Mouse (Mus musculus) myocyte (in vitro differentiated cells): ENCODE results near the gene Ccdc58.

ENCODE experiments used
- E2F4 ChIP-seq: IDR thresholded peaks from one replicate; pipeline ENCODE4 v1.6.1; 2011; ENCODE audit warnings: mild to moderate bottlenecking, control low read depth, moderate library complexity; ENCODE audit not compliant: insufficient read depth
- MAX ChIP-seq: IDR thresholded peaks from one replicate; pipeline ENCODE4 v1.6.1; 2011; ENCODE audit warnings: low read depth, mild to moderate bottlenecking, control low read depth
- MYOG ChIP-seq, 3 experiments: IDR thresholded peaks; one replicate each; pipeline ENCODE4 v1.6.1; 2011; ENCODE audit warnings: control low read depth in 2 of 3, low read depth in 2 of 3, mild to moderate bottlenecking in 2 of 3; ENCODE audit not compliant: insufficient read length in 2 of 3, control insufficient read depth in 1 of 3, insufficient read depth in 1 of 3
- POLR2A ChIP-seq: IDR thresholded peaks from one replicate; pipeline ENCODE4 v1.6.1; 2011; ENCODE audit warnings: low read depth, mild to moderate bottlenecking, control low read depth, moderate library complexity; ENCODE audit not compliant: insufficient read length
- POLR2AphosphoS2 ChIP-seq: IDR thresholded peaks from one replicate; pipeline ENCODE4 v1.6.1; 2011; ENCODE audit warnings: low read depth, control low read depth; ENCODE audit not compliant: insufficient read length
- SRF ChIP-seq: IDR thresholded peaks from one replicate; pipeline ENCODE4 v1.6.1; 2011; ENCODE audit warnings: low read depth; ENCODE audit not compliant: control insufficient read depth, insufficient read length
- TCF12 ChIP-seq: IDR thresholded peaks from one replicate; pipeline ENCODE4 v1.6.1; 2011; ENCODE audit warnings: mild to moderate bottlenecking, control low read depth; ENCODE audit not compliant: poor library complexity, insufficient read depth, severe bottlenecking
- TCF3 ChIP-seq: IDR thresholded peaks from one replicate; pipeline ENCODE4 v1.6.1; 2011; ENCODE audit warnings: low read depth, control low read depth; ENCODE audit not compliant: insufficient read length
- USF1 ChIP-seq: IDR thresholded peaks from one replicate; pipeline ENCODE4 v1.6.1; 2011; ENCODE audit warnings: low read depth, mild to moderate bottlenecking, control low read depth, moderate library complexity

- TF ChIP-seq TCF3 (no peak), E2F4 (no peak), POLR2A (no peak), MYOG (IDR thresholded peaks at IDR 0.05; ENCODE audit: control insufficient read depth in 1 of 3, insufficient read depth in 1 of 3, insufficient read length in 2 of 3, low read depth in 2 of 3) (no peak), TCF12 (no peak), MAX (no peak), POLR2AphosphoS2 (no peak), SRF (no peak), USF1 (no peak)
These were observed 23.9 kb upstream of the Ccdc58 start for GRCm38 (mm10) chr16:36047538-36047937.
